Mouse (Mus musculus) liver, adult 2 months (tissue): ENCODE data around the gene Adam19. TPM values are rescaled to one million over a fixed set of nuclear protein-coding genes. Genes with fewer than 3 reads are reported as not detected.

Source experiments
- DNase-seq: peaks from one replicate; pipeline ENCODE4 v3.0.0-alpha.2; 2011; ENCODE audit warnings: low read depth, low spot score; ENCODE audit errors: extremely low read depth
- H3K27ac ChIP-seq: fragments of 200-500 bp; replicated peaks from 2 replicates; pipeline ENCODE4 v1.5.1; 2012; ENCODE audit warnings: low read depth, mild to moderate bottlenecking, control low read depth, inconsistent platforms, low read length; ENCODE audit not compliant: insufficient read depth
- H3K27me3 ChIP-seq: fragments of 200-500 bp; 2 replicates; pipeline ENCODE4 v1.6.1; 2012; ENCODE audit warnings: mild to moderate bottlenecking, moderate library complexity, low read length, inconsistent platforms; ENCODE audit not compliant: control insufficient read depth, insufficient read depth
- H3K36me3 ChIP-seq: fragments of 200-500 bp; 2 replicates; pipeline ENCODE4 v1.6.1; 2012; ENCODE audit warnings: low read length, inconsistent platforms; ENCODE audit not compliant: control insufficient read depth, insufficient read depth
- H3K4me1 ChIP-seq: fragments of 200-500 bp; 2 replicates; pipeline ENCODE4 v1.6.1; 2011; ENCODE audit warnings: low read length; ENCODE audit not compliant: control insufficient read depth, insufficient read depth
- H3K4me3 ChIP-seq: fragments of 200-500 bp; 2 replicates; pipeline ENCODE4 v1.5.1; 2011; ENCODE audit warnings: low read depth, mild to moderate bottlenecking, control low read depth, low read length, moderate library complexity; ENCODE audit not compliant: insufficient read depth
- H3K79me2 ChIP-seq: fragments of 200-500 bp; 2 replicates; pipeline ENCODE4 v1.6.1; 2012; ENCODE audit warnings: inconsistent platforms, mild to moderate bottlenecking, low read length, moderate library complexity; ENCODE audit not compliant: control insufficient read depth, insufficient read depth
- H3K9ac ChIP-seq: fragments of 200-500 bp; 2 replicates; pipeline ENCODE4 v1.6.1; 2012; ENCODE audit warnings: low read depth, mild to moderate bottlenecking, control low read depth, inconsistent platforms, low read length
- CTCF ChIP-seq: fragments of 200-500 bp; IDR thresholded peaks from 2 replicates; pipeline ENCODE4 v1.5.1; 2011; ENCODE audit warnings: low read depth, low read length, control low read depth
- POLR2A ChIP-seq: fragments of 200-500 bp; IDR thresholded peaks from 2 replicates; pipeline ENCODE4 v1.6.1; 2011; ENCODE audit warnings: low read length, control low read depth; ENCODE audit not compliant: insufficient read depth; ENCODE audit errors: extremely low read depth
- WGBS: fragments of 180-500 bp; shearing (Covaris S2); methylation state at CpG from one replicate; pipeline ENCODE4 v1.1.7; 2018; 5-methylcytosine and 5-hydroxymethylcytosine counted together
- polyA plus RNA-seq: library from polyadenylated mRNA; depleted of rRNA; stranded (reverse); fragments of >200 nt; gene quantifications from 2 replicates; pipeline ENCODE4 v1.2.3, GENCODE M21; 2012
- total RNA-seq: library from RNA; depleted of rRNA; stranded (reverse); fragments of >200 nt; gene quantifications from 2 replicates; pipeline ENCODE4 v1.2.3, GENCODE M21; 2014

The Adam19 gene
- total and polyA plus RNA-seq, 2 experiments = 0.55 to 1.1 TPM

- Histone ChIP-seq H3K27me3 (no peaks in the 10 kb centered on the region), H3K4me3 (no peak overlapping the region), H3K4me1 (peaks cover 24% of the 10 kb centered on the region), H3K79me2 (no peaks in the 10 kb centered on the region), H3K9ac (no peak overlapping the region), H3K36me3 (no peaks in the 10 kb centered on the region), H3K27ac (peak overlapping the region; percentile 48; the same call in 1 of the 2 replicates)
- no peak for DNase-seq
- no peak for TF ChIP-seq CTCF
- no peak for TF ChIP-seq POLR2A
- 76% methylated on average over 17 of the region's 17 CpGs for WGBS
Observed at GRCm38 (mm10) chr11:46069408-46070003, 13.7 kb downstream of the Adam19 start.

GRCm38 (mm10) chr11:46070161-46070560 lies 14.4 kb downstream of the Adam19 start:
- no peaks in the 10 kb centered on the region for H3K79me2 ChIP-seq
- peaks cover 18% of the 10 kb centered on the region for H3K4me1 ChIP-seq
- H3K9ac ChIP-seq = no peak overlapping the region

GRCm38 (mm10) chr11:46070789-46071188 lies 15.0 kb downstream of the Adam19 start:
- Histone ChIP-seq H3K27ac (no peak overlapping the region), H3K4me1 (peaks cover 18% of the 10 kb centered on the region), H3K9ac (no peak overlapping the region), H3K36me3 (no peaks in the 10 kb centered on the region), H3K4me3 (no peak overlapping the region), H3K27me3 (no peaks in the 10 kb centered on the region), H3K79me2 (no peaks in the 10 kb centered on the region)
- 78% methylated on average over 8 of the region's 8 CpGs for WGBS
- no peak for TF ChIP-seq CTCF
- TF ChIP-seq POLR2A = no peak
- no peak for DNase-seq

More at GRCm38 (mm10) chr11:46070161-46070560, 14.4 kb downstream of the Adam19 start:
- Histone ChIP-seq H3K27me3 (no peaks in the 10 kb centered on the region), H3K27ac (peak overlapping the region; percentile 48), H3K4me3 (no peak overlapping the region), H3K36me3 (no peaks in the 10 kb centered on the region)
- TF ChIP-seq POLR2A (no peak), CTCF (no peak)
- DNase-seq = no peak
- WGBS = 76% methylated on average over 4 of the region's 4 CpGs

GRCm38 (mm10) chr11:46072466-46073060 lies 16.8 kb downstream of the Adam19 start:
- Histone ChIP-seq H3K4me1 (peaks cover 17% of the 10 kb centered on the region), H3K27ac (no peak overlapping the region), H3K4me3 (no peak overlapping the region), H3K79me2 (no peaks in the 10 kb centered on the region), H3K36me3 (no peaks in the 10 kb centered on the region), H3K27me3 (no peaks in the 10 kb centered on the region), H3K9ac (no peak overlapping the region)
- WGBS = 19% methylated on average over 8 of the region's 8 CpGs
- TF ChIP-seq CTCF (no peak), POLR2A (no peak)
- peak; percentile 93 for DNase-seq

- Histone ChIP-seq H3K4me1 (peaks cover 17% of the 10 kb centered on the region), H3K79me2 (no peaks in the 10 kb centered on the region), H3K36me3 (no peaks in the 10 kb centered on the region), H3K9ac (no peak overlapping the region), H3K4me3 (no peak overlapping the region), H3K27ac (no peak overlapping the region), H3K27me3 (no peaks in the 10 kb centered on the region)
- DNase-seq = no peak
- 69% methylated on average over 15 of the region's 15 CpGs for WGBS
- TF ChIP-seq CTCF = no peak
- no peak for TF ChIP-seq POLR2A
Observed at GRCm38 (mm10) chr11:46073061-46073849, 17.5 kb downstream of the Adam19 start.
